Mouse (Mus musculus) kidney, postnatal 10 days (tissue): Measurements from ENCODE around the gene Pld3.

ENCODE experiments used
- DNase-seq: peaks from one replicate; pipeline ENCODE4 v3.0.0; 2021; ENCODE audit warnings: mixed read lengths

Gene Pld3

DNA sequence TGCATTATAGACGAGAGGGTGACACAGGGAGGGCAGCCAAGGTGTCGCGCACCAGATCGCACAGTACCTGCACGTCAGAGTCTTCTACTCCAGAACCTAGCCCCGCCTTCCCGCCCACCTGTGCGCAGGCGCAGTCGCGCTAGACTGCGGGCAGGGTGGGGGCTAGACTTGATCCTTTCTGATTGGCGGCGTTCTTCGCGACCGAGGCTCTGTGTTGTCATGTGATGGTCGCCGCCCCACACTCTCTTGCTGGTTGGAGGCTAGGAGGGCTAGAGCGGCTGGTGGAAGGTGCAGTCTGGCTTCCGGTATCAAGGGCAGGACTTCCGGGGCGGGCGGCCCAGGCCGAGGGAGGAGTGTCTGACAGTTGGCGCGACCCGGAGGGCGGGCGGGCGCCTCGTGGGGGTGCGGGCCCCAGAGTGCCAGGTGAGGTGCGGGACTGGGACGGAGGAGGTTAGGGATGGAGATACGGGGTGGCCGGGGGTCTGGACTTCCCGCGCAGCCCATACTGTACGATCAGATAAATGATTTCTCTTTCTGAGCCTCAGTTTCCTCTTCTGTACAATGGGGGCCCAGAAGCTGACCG lies at the start of gene Pld3, which contains the start of gene 2310022A10Rik:
Gene Pld3 (minus strand): TSS at position 288 of the 583 bp plus-strand sequence.
Gene 2310022A10Rik (plus strand): TSS at position 303 of the 583 bp plus-strand sequence.
- peak; percentile 96 for DNase-seq

DNA sequence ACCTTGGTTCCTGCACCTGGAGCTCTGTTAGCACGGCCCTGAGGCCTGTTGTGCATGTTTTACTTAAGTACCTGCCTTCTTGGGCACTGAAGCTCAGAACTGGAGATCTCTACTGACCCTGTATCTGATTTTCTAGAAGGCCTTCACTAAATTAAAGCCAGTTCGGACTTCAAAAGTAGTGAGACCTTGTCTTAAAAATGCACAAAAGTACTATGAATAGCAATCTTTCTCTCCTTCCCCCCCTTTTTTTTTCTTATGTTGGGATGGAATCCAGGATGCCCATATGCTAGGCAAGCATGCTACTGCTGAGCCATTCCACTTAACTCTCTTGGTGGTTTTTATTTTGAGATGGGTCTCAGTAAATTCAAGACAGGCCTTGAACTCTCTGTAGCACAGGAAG lies 49.1 kb upstream of the Pld3 start:
- no peak for DNase-seq

DNA sequence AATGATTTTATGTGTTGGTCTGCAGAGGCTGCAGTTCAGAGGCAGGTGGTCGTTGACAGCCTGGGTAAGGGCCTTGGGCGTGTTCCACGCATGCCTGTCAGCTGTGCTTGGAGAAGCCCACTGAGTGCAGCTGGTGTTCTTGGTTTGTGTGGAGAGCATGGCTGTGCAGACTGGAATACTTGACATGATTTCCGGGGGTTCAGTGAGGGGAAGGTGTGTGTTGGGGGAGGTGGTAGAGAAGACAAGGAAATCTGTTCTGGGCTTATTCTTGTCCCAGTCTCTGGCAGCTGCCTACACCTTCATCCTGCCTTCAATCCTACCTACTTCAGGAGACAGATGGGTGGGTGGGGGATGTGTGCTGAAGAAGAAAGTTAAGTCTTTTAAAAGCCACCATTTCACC lies 48.6 kb upstream of the Pld3 start:
- no peak for DNase-seq

DNA sequence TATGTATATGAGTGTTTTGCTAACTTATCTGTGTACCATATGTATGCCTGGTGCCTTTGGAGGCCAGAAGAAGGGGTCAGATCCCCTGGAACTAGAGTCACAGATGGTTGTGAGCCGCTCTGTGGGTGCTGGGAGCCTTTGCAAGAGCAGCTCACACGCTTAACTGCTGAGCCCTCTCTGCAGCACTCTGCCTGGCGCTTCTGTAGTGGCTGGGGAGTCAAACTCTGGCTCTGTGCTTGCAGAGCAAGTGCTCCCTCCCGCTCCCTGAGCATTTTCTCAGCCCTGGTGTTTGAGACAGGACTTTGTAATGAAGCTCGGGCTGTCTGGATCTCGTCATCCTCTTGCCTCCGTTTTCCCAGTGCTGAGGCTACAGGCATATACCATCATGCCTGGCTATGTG lies 45.0 kb upstream of the Pld3 start:
- no peak for DNase-seq

DNA sequence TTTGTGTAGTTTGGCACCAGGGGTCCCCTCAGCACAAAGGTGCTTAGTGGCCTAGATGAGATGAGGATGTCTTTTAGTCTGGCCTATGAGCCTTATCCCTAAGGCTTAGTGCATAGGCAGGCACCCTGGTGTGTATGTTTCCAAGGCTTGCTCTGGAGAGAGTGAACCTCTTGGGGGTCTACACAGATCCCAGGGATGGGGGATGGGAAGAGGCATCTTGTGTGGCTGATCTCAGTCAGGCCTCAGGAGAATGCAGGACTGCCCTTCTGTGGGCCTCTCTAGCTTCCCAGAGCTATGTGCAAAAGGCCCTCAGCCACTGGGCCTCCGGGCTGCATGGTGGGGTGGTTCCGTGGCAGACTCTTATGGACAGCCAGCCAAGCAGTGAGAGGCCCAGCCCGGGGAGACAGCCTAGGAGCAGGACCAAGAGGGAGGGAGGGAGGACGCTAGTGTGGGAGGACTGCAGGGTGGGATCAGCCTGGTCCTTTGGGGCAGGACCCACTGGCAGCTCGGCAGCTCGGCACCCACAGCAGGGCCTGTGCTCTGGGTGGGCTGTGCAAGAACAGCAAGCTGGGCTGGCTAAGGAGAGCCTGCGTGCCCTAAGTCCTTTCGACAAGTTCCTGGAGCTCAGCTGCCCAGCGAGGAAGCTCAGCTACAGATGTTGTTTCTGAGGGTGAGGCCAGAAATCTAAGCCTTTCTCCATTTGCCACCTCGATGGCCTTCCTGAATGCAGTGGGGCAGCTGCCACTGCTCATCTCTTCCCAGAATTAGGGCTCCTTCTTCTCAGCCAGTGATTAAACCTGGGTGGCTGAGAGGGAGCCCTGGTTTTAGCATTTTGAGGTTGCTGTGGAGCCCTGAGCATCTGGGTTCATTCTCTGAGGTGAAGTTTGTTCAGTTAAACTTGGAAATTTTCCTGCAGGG lies 43.8 kb upstream of the Pld3 start:
- peak; percentile 60 for DNase-seq

DNA sequence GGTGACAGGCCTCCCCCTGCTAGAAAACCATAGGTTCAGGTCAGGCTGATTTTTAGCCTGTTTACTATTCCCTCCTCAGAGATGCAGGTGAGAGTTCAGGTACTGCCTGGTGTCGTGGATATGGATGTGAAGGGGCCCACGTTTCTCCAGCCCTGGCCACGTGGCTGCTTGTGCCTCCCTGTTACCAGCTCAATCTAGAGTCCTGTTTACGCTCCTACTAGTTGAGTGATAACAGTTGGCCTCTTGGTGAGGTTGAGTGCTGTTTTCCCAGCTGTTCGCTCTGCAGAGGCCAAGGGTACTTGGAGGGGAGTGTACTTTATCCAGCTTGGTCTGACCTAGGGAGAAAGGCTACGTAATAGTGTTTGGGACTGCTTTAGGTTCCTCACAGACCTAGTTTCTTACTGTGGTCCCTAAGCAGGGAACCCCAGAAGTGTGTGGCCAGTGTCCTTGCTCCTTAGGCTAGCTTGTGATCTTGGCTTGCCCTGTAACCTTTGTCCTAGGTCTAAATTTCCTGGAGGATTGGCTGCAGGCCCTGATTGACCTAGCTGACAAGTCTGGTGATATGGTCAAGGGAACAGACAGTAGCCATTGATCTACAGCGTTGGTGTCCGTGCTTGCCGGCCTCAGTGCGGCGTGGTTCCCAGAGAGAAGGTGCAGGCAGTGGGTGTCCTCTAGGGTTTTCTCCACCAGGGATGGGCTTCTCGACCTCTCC lies 40.1 kb upstream of the Pld3 start:
- peak; percentile 36 for DNase-seq

DNA sequence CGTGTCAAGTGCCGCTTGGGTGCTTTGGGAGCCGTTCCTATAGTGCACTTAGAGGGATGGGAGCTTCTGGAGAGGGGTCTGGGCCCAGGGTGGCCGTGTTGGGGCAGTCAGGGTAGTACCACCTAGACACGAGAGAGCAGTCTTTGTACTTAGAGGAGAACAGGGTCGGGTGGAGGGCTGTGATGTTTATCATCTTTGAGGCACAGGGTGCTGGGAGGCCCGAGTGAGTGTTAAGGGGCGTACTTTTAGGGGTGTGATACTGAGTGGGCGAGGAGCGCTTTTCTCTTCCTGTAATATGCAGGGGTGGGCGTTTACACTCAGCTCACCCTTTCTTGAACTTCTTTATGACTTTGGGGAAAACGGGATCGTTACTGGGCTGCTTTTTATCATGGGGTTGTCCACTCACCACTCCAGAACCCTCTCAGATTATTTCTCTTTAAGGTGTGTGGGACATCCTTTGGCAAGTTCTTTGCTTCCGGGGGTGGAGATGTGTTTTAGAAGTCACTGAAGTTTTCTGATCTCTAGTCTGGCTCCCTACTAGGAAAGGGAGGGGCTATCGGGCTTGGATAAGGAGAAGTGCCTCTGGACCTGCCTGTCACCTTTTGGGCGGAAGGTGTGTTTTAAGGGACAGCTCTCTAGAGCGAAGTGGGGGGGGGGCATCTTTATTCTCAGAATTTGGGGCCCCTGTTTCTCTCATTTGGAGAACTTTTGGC lies 39.4 kb upstream of the Pld3 start:
- DNase-seq: peak; percentile 33

DNA sequence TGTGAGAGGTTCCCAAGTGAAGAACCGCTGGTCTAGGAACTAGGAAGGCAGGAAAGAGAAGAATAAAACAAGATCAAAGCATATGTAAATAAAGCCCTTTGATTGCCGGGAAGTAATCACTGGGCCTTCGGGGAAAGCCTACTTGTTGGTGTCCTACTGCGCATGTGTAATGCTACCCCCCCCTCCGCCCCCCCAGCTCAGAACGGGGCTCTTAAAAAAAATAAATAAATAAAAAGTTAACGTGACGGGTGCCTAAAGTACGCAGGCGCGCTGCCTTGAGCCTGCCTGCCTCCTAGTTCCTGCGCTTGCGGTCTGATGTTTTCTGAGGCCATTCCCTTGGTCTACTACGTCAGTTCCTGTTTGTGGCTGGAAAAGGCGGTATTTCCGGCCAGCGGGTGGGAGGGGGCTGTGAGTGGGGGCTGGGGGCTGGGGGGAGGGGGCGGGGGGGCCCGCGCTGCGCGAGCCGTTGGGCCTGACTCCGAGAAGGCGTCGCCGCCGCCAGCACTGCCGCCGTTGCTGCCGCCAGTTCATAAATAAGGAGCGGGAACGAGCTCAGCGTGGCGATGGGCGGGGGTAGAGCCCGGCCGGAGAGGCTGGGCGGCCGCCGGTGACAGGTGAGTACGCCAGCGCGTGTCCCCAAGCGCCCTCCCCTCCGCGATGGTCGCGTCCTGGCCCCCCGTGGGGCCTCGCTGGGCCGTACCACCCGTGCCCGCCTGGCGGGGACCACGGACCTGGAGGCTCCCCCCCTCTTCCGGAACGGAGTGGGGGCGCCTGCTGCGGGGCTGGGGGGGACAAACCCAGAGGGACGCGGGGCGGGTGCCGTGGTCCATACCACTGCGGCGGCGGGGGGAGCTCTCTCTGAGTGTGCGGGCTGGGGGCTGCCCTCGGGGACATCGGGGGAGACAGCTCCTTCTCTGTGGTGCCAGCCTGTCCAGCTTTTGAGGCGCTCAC lies 38.5 kb upstream of the Pld3 start, which contains the start of gene Akt2:
Gene Akt2 (plus strand): TSS at position 287 of the 951 bp plus-strand sequence.
- peak; percentile 94 for DNase-seq

DNA sequence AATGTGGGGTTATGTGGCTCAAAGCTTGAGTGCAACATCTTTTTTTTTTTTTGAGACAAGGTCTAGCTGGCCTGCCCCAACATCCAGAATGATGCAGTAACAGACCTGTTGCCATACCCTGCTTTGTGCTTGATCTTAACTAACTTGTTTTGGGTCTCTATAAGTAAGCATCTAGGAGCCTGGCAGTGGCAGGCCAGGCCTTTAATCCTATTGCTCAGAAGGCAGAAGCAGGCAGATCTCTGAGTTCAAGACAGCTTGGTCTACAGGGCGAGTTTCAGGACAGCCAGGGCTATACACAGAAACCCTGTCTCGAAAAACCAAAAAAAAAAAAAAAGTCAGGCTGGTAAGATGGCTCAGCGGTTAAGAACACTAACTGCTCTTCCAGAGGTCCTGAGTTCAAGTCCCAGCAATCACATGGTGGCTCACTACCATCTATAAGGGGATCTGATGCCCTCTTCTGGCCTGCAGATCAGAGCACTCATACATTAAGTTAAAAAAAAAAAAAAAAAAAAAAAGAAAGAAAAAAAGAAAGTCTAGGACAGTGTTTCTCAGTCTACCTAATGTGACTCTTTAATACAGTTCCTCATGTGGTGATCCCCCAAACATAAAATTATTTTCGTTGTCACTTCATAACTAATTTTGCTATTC lies 37.7 kb upstream of the Pld3 start:
- no peak for DNase-seq

DNA sequence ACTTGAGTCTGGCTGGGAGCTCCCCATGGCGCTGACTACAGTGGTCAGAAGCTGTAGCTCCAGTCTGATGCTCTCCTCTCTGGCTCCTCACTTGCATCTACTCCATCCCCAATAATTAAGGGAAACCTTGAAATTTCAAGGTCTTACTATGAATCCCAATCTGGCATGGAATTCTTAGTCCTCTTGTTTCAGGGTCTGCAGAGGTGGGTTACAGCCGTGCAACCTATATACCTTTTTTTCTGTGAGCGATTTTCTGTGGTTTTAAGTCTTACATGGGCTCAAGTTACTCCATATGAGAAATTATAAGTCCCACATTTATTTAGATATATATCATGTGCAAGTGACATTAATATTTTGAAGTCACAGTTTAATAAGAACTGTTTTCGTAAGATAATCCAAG lies 37.1 kb upstream of the Pld3 start:
- no peak for DNase-seq

DNA sequence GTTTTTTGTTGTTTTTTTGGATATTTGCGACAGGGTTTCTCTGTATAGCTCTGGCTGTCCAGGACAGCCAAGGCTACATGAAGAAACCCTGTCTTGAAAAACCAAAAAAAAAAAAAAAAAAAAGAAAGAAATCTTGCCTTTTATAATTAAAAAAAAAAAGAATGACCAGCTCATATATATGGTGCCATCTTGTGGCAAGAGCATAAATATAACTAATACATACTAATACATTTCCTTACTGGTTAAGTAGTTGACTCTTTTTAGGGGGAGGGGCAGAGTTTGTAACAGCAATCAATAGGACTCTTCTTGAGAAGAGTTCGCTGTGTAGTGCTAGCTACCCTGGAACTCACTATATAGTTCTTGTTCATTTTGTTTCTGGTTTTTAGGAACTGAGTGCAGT lies 34.7 kb upstream of the Pld3 start:
- no peak for DNase-seq

DNA sequence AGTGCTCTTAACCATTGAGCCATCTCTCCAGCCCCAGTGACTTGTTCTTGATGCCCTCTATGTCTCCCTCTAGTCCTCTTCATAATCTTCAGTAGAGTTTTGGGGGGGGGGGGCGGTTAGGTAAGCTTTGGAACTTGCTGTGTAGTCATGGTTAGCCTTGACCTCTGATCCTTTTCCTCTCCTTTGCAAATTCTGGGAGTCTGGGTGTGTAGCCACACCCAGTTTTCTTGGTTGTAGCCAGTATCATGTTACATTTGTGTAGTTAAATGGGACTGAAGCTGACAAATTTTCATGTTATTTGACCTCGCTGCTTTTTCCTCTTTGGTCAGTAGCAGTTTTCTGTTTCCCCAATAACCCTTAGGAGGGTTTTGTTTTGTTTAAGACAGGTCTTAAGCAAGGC lies 33.8 kb upstream of the Pld3 start:
- DNase-seq: no peak

DNA sequence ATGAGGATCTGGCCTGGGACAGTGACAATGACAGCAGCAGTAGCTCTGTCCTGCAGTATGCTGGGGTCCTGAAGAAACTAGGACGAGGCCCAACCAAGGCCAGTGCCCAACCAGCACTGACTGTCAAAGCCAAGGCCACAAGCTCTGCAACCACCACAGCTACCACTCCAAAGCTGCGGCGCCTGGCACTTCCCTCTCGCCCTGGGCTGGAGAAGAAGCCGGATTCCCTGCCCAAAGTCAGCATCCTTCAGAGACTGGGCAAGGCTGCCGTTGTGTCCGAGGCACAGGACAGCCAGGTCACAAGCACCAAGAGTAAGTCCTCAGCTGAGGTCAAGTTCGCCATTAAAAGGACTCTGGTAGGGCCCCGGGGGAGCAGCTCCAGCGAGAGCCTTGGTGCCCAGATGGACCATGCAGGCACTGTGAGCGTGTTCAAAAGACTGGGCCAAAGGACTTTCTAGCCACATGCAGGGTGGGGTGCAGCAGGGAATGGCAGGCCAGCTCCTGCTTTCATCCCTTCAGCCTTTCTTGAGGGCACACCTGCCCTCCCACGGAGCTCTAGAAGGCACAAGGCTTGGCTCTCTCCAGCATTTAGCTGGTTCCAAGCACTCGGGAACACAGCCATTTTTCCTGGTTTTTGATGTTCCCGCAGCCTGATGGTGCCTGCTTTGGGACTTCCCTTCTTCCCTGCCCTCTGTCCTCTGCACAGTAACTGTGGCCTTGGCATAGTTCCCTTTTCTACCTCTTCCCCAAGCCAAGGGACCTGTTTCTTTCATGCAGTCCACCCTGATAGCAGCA lies 27.6 kb upstream of the Pld3 start:
- no peak for DNase-seq

DNA sequence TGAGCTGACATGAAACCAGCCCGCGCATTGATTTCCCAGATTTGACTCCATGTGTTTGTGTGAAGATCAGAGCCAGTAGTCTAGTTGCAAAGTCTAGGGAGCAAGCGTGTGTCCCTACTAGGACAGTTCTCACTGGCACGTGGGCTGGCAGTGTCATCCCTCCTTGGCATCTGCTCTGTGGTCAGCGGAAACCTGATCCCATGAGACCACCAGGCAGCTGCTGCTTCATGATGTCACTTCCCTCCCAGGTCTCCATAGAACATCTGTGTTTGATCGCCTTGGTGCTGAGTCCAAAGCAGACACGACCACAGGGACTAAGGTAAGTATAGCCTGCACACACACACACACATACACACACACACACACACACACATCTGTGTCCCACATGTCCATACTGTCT lies 25.4 kb upstream of the Pld3 start:
- no peak for DNase-seq

DNA sequence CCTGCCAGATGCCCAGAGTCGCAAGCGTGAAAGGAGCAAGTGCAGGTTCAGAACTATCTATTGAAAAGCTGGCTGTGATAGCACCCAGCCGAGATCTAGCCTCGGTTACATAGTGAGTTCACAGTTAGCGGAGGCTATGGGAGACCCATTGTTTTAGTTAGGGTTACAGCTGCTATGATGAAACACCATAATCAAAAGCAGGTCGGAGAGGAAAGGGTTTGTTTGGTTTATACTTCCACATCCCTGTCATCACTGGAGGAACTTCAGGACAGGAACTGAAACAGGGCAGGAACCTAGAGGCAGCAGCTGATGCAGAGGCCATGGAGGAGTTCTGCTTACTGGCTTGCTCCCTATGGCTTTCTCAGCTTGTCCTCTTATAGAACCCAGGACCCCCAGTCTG lies 24.6 kb upstream of the Pld3 start:
- DNase-seq: no peak

DNA sequence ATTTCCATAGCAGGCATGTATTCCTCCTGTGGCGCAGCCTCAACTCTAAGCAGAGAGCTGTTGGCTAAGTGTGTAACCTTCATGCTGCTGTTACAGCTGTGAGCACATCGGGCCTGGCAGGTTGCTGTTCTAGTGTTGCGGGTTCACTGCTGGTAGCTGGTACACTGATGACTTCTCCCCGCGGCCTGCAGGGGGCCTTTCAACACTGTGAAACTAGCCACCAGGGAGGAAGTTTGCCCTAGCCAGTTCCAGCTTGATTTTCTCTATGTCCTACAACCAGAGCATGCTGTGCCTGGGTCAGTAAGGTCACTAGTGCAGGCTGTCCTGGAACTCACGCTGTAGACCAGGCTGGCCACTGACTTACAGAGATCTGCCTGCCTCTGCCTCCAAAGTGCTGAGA lies 23.9 kb upstream of the Pld3 start:
- peak; percentile 54 for DNase-seq

DNA sequence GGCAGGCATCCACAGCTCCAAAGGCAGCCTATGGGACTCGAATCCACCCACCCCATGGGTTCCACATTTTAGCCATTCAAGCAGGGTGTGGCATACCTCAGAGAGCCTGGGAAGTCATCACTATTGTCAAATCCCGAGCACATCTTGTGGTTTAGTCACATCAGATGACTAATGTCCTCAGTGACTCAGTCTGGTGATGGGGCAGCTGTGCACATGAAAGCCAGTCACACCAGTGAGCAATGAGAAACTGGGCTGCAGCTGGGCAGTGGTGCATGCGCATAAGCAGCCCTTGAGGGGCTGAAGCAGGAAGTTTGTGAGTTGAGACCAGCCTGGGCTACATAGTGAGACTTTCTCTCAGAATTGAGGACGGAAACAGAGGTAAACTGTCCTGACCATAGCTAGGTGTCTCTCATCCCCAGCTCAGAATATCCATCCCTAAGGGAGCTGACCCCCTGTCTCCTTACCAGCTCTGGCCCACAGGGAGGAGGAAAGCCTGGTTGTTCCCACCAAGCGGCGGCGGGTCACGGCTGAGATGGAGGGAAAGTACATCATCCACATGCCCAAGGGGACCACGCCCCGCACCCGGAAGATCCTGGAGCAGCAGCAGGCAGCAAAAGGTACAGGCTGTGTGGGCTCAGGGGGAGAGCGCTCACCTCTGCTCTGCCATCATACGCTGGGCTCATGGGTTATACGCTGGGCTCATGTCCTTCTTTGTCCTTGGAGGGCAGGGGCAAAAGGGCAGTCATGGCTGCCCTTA lies 21.3 kb upstream of the Pld3 start:
- no peak for DNase-seq

DNA sequence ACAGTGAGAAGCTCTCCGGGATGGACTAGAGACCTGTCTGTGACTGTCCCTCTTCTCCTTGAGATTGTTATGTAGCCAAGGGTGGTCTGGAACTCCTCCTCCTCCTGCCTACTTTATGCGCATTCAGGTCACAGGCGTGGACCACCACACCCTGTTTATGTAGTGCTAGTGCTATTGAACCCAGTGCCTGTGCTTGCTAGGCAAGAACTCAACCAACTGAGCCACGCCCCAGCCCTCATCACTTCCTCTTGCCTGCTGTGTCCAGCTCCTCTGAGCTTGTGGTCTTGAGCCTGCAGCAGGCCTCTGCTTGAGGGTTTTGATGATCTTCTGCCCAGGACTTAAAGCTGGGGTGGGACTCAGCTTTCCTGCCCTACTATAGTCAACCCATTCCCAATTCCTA lies 19.1 kb upstream of the Pld3 start:
- no peak for DNase-seq

DNA sequence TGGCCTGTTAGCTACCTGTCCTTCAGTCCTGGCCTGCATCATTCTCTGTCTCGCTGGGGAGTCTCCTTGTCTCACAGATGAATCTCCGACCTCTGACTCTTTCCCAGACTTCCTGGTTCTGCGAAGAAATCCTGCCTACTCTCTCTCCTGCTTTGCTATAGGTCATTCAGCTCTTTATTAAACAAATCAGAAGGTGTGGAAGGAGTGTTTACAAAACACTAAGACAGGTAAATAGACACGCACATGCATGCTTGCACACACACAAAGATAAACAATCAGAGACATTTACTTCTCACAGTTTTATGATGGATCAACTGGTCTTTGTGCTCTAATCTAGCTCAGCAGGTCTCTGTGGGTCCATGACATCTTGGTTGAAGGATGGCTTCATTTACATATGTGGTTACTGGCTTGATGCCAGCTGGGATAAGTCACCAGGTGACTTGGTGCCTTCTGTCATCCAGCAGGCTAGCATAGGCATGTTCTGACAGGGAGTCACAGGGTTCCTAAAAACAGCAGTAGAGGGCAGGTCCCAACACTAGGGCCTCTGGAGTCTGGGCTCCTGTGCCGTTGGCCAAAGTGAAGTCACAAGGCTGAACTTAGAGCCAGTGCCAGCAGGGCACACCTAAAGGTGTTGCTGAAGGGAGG lies 16.7 kb upstream of the Pld3 start:
- DNase-seq: no peak
